Mouse (Mus musculus) testis, adult 10 weeks (tissue): ENCODE results near the gene Prss48. TPM values are rescaled to one million over a fixed set of nuclear protein-coding genes. Genes with fewer than 3 reads are reported as not detected.

Experiments
- polyA plus RNA-seq: library from polyadenylated mRNA; stranded (reverse); fragments of 350-450 nt; fragmentation: Illumina TruSeq; extraction: RNeasy Lipid Tissue Mini Kit (QIAGEN cat#74804); gene quantifications from one replicate; pipeline ENCODE4 v1.2.3, GENCODE M21; 2014; ENCODE audit warnings: low read depth, low replicate concordance

Gene Prss48
- 3.6 TPM for polyA plus RNA-seq

DNA sequence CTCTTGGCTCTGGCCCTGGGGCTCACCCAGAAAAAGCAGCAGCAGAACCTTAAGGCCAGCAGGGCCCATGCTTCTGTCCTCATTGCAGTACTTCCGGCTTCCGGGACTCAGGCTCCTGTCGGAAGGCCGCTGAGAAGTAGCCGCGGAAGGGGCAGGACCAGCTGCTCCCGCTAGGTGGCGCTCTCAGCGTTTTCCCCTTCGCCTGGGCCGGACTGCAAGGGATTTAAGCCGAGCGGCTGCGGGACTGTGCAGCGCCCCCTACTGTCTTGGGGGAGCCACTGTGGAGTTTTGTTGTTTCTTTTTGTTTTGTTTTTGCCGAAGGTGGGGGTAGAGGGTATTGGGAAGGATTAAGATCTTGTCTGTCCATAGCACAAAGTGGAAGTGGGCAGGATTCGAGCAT, at the start of gene Prss48:
TSS of gene Prss48 (minus strand) at position 69 of the 400 bp plus-strand sequence.

DNA sequence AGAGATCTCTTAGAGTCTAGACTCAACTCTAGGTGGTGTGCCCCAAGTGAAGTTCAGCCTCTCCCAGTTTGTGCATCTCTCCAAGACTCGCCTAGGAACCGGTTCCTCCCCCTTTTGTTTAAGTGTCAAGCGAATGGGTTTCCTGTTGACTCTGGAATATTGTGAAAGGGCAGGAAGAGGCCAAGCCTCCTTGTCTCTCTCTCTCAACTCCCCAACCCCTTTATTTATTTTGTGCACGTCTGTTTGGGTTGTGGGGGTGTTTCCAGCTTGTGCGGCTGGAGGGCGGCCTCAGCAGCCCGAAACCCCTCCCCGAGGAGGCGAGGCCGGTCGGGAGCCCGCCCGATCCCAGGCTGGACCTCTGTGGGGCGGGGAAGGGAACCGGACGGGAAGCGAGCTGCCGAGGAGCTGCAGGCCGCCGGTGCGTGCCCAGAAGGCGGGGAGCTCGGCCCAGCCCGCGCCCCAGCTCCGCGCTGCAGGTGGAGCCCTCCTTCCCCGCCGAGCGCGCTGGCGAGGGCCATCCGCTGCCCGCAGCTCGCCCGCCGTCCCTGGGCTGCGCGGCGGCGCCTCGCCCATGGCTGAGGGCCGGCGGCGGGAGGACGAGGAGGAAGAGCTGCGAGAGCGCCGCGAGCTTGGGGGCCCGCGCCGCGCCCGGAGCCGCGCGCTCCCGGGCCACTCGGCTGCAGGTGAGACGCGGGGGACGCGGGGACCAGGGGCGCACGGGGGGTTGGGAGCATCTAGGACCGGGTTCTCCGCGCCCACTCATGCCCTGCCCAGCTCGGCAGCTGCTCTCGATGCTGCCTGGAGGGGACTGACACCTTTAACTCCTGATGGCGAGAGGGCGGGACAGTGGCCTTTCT, 31.3 kb downstream of the Prss48 start, which contains the start of gene Sh3d19:
TSS of gene Sh3d19 (plus strand) at position 368 of the 857 bp plus-strand sequence.

Other genes with a start within 250 kb of the Prss48 start
- 0.41 TPM for gene Fam160a1, start 185.2 kb downstream of the Prss48 start, polyA plus RNA-seq
- gene Glt28d2, start 115.0 kb downstream of the Prss48 start, polyA plus RNA-seq, result 0.90 TPM
- 0.62 TPM for gene Gm37240, start 115.0 kb downstream of the Prss48 start, polyA plus RNA-seq
- 8.2 TPM for gene Sh3d19, start 31.4 kb downstream of the Prss48 start, polyA plus RNA-seq
- 263 TPM for gene Rps3a1, start 140.2 kb upstream of the Prss48 start, polyA plus RNA-seq
- 13.4 TPM for gene Lrba, start 222.2 kb upstream of the Prss48 start, polyA plus RNA-seq